Mouse (Mus musculus) kidney, postnatal 14 days (tissue): ENCODE data around the gene Slc34a2.

Experiments
- DNase-seq: peaks from one replicate; pipeline ENCODE4 v3.0.0; 2022; ENCODE audit warnings: mixed read lengths

Slc34a2 gene

GRCm38 (mm10) chr5:53112942-53113341 is 75.1 kb downstream of the Slc34a2 start:
- DNase-seq, result no peak

DNA sequence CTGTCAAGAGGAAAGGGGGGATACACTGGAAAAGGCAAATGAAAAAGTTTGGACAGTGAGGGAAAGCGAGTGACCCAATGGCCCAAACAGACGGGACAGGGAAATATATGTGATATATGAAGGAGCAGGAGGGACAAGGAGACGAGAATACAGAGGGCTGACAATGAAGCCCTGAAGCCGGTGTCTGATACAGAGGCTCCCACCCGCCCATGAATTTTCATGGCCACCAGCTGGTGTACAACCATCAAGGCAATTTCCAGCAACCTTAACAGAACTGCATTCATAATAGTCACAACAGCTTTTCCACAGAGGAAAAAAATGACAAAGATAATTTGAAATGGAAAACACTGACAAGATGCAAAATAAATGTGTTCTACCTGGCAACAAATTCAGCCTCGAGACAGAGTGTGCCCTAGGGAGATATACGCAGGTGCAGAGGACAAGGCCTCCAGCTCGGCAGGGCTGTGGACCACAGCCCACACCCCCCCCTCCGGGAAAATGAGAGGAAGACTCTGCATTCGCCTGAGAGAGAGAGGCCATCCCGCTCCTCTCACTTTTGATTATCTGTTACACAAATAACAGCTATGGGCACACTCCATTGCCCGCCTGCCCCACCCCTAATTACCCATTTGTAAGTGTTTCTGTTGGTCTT is 76.9 kb downstream of the Slc34a2 start:
- DNase-seq, result no peak

- no peak for DNase-seq
Observed at GRCm38 (mm10) chr5:53118212-53118611, 80.3 kb downstream of the Slc34a2 start.

DNA sequence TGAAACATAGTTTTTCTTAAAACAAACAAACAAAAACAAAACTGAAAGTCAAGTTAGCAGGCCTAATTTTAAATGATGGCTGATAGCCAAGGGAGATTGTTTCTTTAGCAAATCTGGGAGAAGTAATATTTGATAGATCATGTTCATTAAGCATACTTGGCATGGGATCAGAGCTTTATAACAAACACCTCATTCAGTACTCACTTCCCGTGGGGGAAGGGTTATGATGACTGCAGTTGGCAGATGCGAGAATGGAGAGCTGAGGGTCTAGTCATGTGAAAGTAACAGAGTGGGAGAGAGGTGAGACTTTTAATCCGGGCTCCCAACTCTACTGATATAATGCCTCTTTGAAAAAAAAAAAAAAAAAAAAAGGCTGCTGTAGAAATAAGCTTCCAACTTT is 81.8 kb downstream of the Slc34a2 start:
- no peak for DNase-seq
